Mouse (Mus musculus) cerebellum, adult 2 months (tissue): ENCODE results near the gene 4921536K21Rik. TPM values are rescaled to one million over a fixed set of nuclear protein-coding genes. Genes with fewer than 3 reads are reported as not detected.
A peak's percentile ranks its signal among the peaks of the same experiment; 100 is the strongest.

Experiments
- DNase-seq, 2 experiments: peaks; one replicate each; pipeline ENCODE4 v3.0.0; 2021
- H3K27ac ChIP-seq: fragments of 200-500 bp; 2 replicates; pipeline ENCODE4 v1.5.1; 2012; ENCODE audit warnings: low read length, control low read depth, inconsistent platforms; ENCODE audit not compliant: insufficient read depth
- H3K27me3 ChIP-seq: fragments of 200-500 bp; 2 replicates; pipeline ENCODE4 v1.6.1; 2012; ENCODE audit warnings: inconsistent platforms, mild to moderate bottlenecking, low read length, moderate library complexity; ENCODE audit not compliant: control insufficient read depth, insufficient read depth
- H3K4me1 ChIP-seq: fragments of 200-500 bp; 2 replicates; pipeline ENCODE4 v1.6.1; 2011; ENCODE audit warnings: low read length; ENCODE audit not compliant: control insufficient read depth, insufficient read depth
- H3K4me3 ChIP-seq: fragments of 200-500 bp; replicated peaks from 2 replicates; pipeline ENCODE3; 2011; ENCODE audit warnings: mild to moderate bottlenecking, low read depth, low read length, control low read depth; ENCODE audit not compliant: insufficient read depth
- CTCF ChIP-seq: fragments of 200-500 bp; IDR thresholded peaks from 2 replicates; pipeline ENCODE4 v1.5.1; 2011; ENCODE audit warnings: low read depth, mild to moderate bottlenecking, control low read depth, low read length, moderate library complexity, borderline replicate concordance; ENCODE audit not compliant: insufficient read depth
- POLR2A ChIP-seq: fragments of 200-500 bp; IDR thresholded peaks from 2 replicates; pipeline ENCODE4 v1.6.1; 2011; ENCODE audit warnings: low read length, control low read depth, borderline replicate concordance; ENCODE audit not compliant: insufficient read depth
- WGBS: fragments of 180-500 bp; shearing (Covaris S2); methylation state at CpG from one replicate; pipeline ENCODE4 v1.1.7; 2018; 5-methylcytosine and 5-hydroxymethylcytosine counted together
- polyA plus RNA-seq: library from polyadenylated mRNA; depleted of rRNA; stranded (reverse); fragments of >200 nt; gene quantifications from 2 replicates; pipeline ENCODE4 v1.2.3, GENCODE M21; 2012

The 4921536K21Rik gene
- polyA plus RNA-seq, 1 experiment, result 0.29 TPM

- H3K27me3 ChIP-seq, result no peaks in the 10 kb centered on the region
- H3K4me1 ChIP-seq, result peaks cover 22% of the 10 kb centered on the region
- 72% methylated on average over 6 of the region's 6 CpGs for WGBS
- DNase-seq, result no peak
- H3K4me3 ChIP-seq, result no peak overlapping the region
- no peak overlapping the region for H3K27ac ChIP-seq
- TF ChIP-seq CTCF, result no peak
- TF ChIP-seq POLR2A, result no peak
These were observed 9.8 kb upstream of the 4921536K21Rik start for GRCm38 (mm10) chr11:3904673-3905072.

DNA sequence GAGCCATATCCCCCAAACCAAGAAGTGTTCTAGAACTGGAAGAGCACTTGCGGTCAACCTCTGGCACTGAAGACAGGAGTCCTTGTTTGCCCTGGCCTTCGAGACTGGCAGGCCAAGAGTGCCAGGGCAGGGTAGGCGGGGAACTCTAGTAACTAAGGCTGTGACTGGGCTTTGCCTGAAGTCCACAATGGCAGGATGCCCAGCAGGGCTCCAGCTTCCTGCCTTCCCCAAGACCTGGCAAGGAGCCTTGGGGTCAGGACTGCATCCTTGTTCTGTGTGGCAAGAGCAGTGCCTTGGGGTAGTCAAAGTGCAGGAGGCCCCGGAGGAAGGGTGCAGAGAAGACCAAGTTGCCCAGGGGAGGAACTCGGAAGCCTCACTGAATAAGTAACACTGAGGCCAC, 8.1 kb upstream of the 4921536K21Rik start:
- DNase-seq, result peak; percentile 48 to 61
- Histone ChIP-seq H3K4me1 (peaks cover 13% of the 10 kb centered on the region), H3K27me3 (no peaks in the 10 kb centered on the region), H3K27ac (no peak overlapping the region), H3K4me3 (no peak overlapping the region)
- TF ChIP-seq CTCF, result no peak
- TF ChIP-seq POLR2A, result no peak
- WGBS, result 32% methylated on average over 5 of the region's 5 CpGs

GRCm38 (mm10) chr11:3902516-3902915, 7.6 kb upstream of the 4921536K21Rik start:
- no peak for DNase-seq
- Histone ChIP-seq H3K27me3 (no peaks in the 10 kb centered on the region), H3K4me3 (no peak overlapping the region), H3K4me1 (peaks cover 9% of the 10 kb centered on the region), H3K27ac (no peak overlapping the region)
- 96% methylated on average over 3 of the region's 3 CpGs for WGBS
- no peak for TF ChIP-seq POLR2A
- no peak for TF ChIP-seq CTCF

GRCm38 (mm10) chr11:3900296-3900695, 5.4 kb upstream of the 4921536K21Rik start:
- Histone ChIP-seq H3K27ac (no peak overlapping the region), H3K4me3 (no peak overlapping the region)

DNA sequence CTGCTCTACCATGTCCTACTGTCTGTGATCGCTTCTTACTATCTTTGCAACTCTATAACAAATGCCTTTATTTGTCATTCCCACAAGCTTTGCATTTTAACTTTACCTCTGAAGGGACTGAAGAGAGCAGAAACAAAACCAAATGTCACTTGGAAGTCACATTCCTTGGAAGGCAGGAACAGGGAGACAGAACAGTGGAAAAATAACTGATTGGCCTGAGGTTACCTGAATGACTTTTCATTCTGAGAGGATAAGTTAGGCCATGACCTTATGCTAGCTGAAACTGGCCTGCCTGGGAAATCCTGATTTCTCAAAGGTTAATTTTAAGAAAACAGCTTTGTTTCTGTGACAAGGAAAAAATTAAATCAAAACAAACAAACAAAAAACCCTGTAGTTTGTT, 1.0 kb upstream of the 4921536K21Rik start:
- no peak for DNase-seq
- H3K4me1 ChIP-seq, result peaks cover 5% of the 10 kb centered on the region
- H3K27me3 ChIP-seq, result no peaks in the 10 kb centered on the region
- TF ChIP-seq POLR2A (no peak), CTCF (no peak)
- no peak overlapping the region for H3K4me3 ChIP-seq
- 88% methylated on average over 1 of the region's 1 CpGs for WGBS
- H3K27ac ChIP-seq, result no peak overlapping the region

More at GRCm38 (mm10) chr11:3900296-3900695, 5.4 kb upstream of the 4921536K21Rik start:
- Histone ChIP-seq H3K27me3 (no peaks in the 10 kb centered on the region), H3K4me1 (peaks cover 11% of the 10 kb centered on the region)
- TF ChIP-seq POLR2A (no peak), CTCF (no peak)
- no peak for DNase-seq
- WGBS, result 77% methylated on average over 6 of the region's 6 CpGs

DNA sequence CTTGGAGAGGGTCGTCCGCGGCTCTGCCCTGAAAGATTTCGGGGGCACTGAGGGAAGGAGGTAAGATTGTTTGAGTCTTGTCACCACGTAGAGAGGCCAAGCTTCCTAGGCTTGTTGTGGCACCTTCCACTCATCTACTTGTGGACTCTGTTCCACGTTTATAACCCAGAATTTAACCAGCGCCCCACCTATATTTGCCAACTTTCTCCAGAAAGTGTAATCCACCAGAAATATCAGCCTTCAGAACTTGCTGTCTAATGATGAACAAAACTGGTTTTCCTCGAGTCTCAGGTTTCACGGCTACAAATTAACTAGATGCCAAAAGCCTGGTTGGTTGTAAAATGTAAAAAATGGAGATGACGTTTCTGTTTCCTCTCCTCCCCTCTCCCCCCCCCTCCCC, 560 bp upstream of the 4921536K21Rik start:
- Histone ChIP-seq H3K27me3 (no peaks in the 10 kb centered on the region), H3K4me1 (peaks cover 5% of the 10 kb centered on the region), H3K4me3 (peak overlapping the region; percentile 37), H3K27ac (no peak overlapping the region)
- peak in 1 of 2 experiments; percentile 15 for DNase-seq
- no peak for TF ChIP-seq POLR2A
- TF ChIP-seq CTCF, result no peak
- 13% methylated on average over 10 of the region's 10 CpGs for WGBS

GRCm38 (mm10) chr11:3893970-3894369, 928 bp downstream of the 4921536K21Rik start:
- 93% methylated on average over 6 of the region's 6 CpGs for WGBS

GRCm38 (mm10) chr11:3887331-3887730, 7.6 kb downstream of the 4921536K21Rik start:
- no peak overlapping the region for H3K27ac ChIP-seq
- peaks cover 8% of the 10 kb centered on the region; the same call in 1 of the 2 replicates for H3K4me1 ChIP-seq
- no peaks in the 10 kb centered on the region for H3K27me3 ChIP-seq
- 12% methylated on average over 5 of the region's 5 CpGs for WGBS
- H3K4me3 ChIP-seq, result no peak overlapping the region
- peak in 1 of 2 experiments; percentile 61 for DNase-seq
- TF ChIP-seq POLR2A (no peak), CTCF (no peak)

More at GRCm38 (mm10) chr11:3893970-3894369, 928 bp downstream of the 4921536K21Rik start:
- peaks cover 5% of the 10 kb centered on the region for H3K4me1 ChIP-seq
- no peak overlapping the region for H3K27ac ChIP-seq
- H3K4me3 ChIP-seq, result no peak overlapping the region
- no peaks in the 10 kb centered on the region for H3K27me3 ChIP-seq
- TF ChIP-seq CTCF (no peak), POLR2A (no peak)
- DNase-seq, result no peak

GRCm38 (mm10) chr11:3883711-3884110, 11.2 kb downstream of the 4921536K21Rik start:
- TF ChIP-seq POLR2A (no peak), CTCF (no peak)
- WGBS, result 95% methylated on average over 3 of the region's 3 CpGs

More at GRCm38 (mm10) chr11:3883711-3884110, 11.2 kb downstream of the 4921536K21Rik start:
- no peak overlapping the region for H3K4me3 ChIP-seq
- no peak for DNase-seq
- H3K27me3 ChIP-seq, result no peaks in the 10 kb centered on the region
- H3K4me1 ChIP-seq, result peaks cover 8% of the 10 kb centered on the region
- no peak overlapping the region for H3K27ac ChIP-seq
